Mouse (Mus musculus) embryonic fibroblast, embryonic 13.5 days (primary cell): ENCODE results near the gene Mmgt2.

Experiments
- CTCF ChIP-seq: IDR thresholded peaks from 2 replicates; pipeline ENCODE4 v1.5.1; 2011; ENCODE audit warnings: mild to moderate bottlenecking, control low read depth, low read length, moderate library complexity, borderline replicate concordance; ENCODE audit not compliant: insufficient read depth
- POLR2A ChIP-seq: IDR thresholded peaks from 2 replicates; pipeline ENCODE4 v1.6.1; 2011; ENCODE audit warnings: low read depth, mild to moderate bottlenecking, control low read depth, low read length, moderate library complexity

- no peak for TF ChIP-seq CTCF
- no peak for TF ChIP-seq POLR2A
Observed at GRCm38 (mm10) chr11:62640378-62640777, 8.1 kb upstream of the Mmgt2 start.
